Mouse (Mus musculus): ENCODE measurements around the gene Nsmce3. TPM values are rescaled to one million over a fixed set of nuclear protein-coding genes. Genes with fewer than 3 reads are reported as not detected.

Gene Nsmce3
- polyA plus RNA-seq, 1 experiment from 2014 or later = 9.9 TPM

- 76% methylated on average over 9 of the region's 9 CpGs for WGBS
- ATAC-seq (ENCODE audit: low FRiP score, low read depth) = no peak
- Histone ChIP-seq H3K9ac (no peak overlapping the region), H3K4me3 (no peak overlapping the region), H3K27me3 (replicated peaks) (no peaks in the 10 kb centered on the region), H3K4me1 (no peaks in the 10 kb centered on the region), H3K36me3 (no peaks in the 10 kb centered on the region), H3K27ac (no peak overlapping the region), H3K4me2 (replicated peaks) (no peak overlapping the region), H3K9me3 (no peaks in the 10 kb centered on the region)
Observed at GRCm38 (mm10) chr7:64819683-64820082, 53.1 kb downstream of the Nsmce3 start.
